Mouse (Mus musculus): ENCODE data around the gene Cckbr.

DNA sequence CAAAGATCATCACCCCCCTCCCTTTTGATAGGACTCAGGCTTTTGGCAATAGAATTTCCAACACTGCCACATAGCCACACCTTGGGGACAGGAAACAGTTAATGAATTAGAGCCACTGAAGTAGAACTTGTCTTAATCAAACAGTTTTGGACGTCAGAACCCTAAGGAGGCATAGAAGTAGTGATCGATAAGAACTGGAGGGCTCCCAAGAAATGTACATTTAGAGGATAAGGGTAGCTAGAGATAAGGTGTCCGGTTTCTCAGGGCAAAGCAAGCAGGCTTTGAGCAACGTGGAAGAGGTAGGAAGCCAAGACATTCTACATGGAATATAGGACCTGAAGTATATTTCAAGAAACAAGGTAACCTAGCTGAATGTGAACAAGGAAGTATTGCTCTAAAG is 15.9 kb downstream of the Cckbr start:
- TF ChIP-seq POLR2A (IDR thresholded peaks at IDR 0.05; ENCODE audit: extremely low read depth, insufficient read depth, low read length) (no peak), CTCF (IDR thresholded peaks at IDR 0.05; ENCODE audit: extremely low read depth, insufficient read depth, low read length) (no peak)
